Mouse (Mus musculus) midbrain, postnatal 0 days (tissue): Measurements from ENCODE around the gene Cma2. TPM values are rescaled to one million over a fixed set of nuclear protein-coding genes. Genes with fewer than 3 reads are reported as not detected.
"Not testable (repeated sequence)": the region's sequence is repeated elsewhere in the genome, so short reads cannot be mapped to it uniquely, and the experiment has no call there.

ENCODE experiments used
- ATAC-seq: fragments of 200-750 bp; cut with Nextera tagmentation; 2 replicates; pipeline ENCODE4 v1.8.0; 2017; ENCODE audit warnings: moderate number of reproducible peaks, mild to moderate bottlenecking, moderate TSS enrichment, moderate library complexity; ENCODE audit not compliant: low FRiP score
- DNase-seq: peaks from one replicate; pipeline ENCODE4 v3.0.0-alpha.2; 2015; ENCODE audit warnings: low spot score
- H3K27ac ChIP-seq: fragments of 300-500 bp; sonication (generic); 2 replicates; pipeline ENCODE4 v1.5.1; 2014; ENCODE audit warnings: low read depth, mild to moderate bottlenecking, low read length, mixed read lengths
- H3K27me3 ChIP-seq: fragments of 300-500 bp; sonication (generic); 2 replicates; pipeline ENCODE4 v1.6.1; 2014; ENCODE audit warnings: low read length, control low read depth, mixed read lengths; ENCODE audit not compliant: insufficient read depth
- H3K36me3 ChIP-seq: fragments of 300-500 bp; sonication (generic); 2 replicates; pipeline ENCODE4 v1.6.1; 2014; ENCODE audit warnings: low read length, control low read depth, mixed read lengths; ENCODE audit not compliant: insufficient read depth
- H3K4me1 ChIP-seq: fragments of 300-500 bp; sonication (generic); 2 replicates; pipeline ENCODE4 v1.6.1; 2014; ENCODE audit warnings: mild to moderate bottlenecking, control low read depth, antibody characterized with exemption, low read length, mixed read lengths; ENCODE audit not compliant: insufficient read depth
- H3K4me2 ChIP-seq: fragments of 300-500 bp; sonication (generic); 2 replicates; pipeline ENCODE4 v1.6.1; 2014; ENCODE audit warnings: low read depth, mild to moderate bottlenecking, low read length, mixed read lengths; ENCODE audit not compliant: poor library complexity, severe bottlenecking
- H3K4me3 ChIP-seq: fragments of 300-500 bp; sonication (generic); 2 replicates; pipeline ENCODE4 v1.5.1; 2014; ENCODE audit warnings: low read depth, mild to moderate bottlenecking, low read length, moderate library complexity
- H3K9ac ChIP-seq: fragments of 300-500 bp; sonication (generic); replicated peaks from 2 replicates; pipeline ENCODE4 v1.6.1; 2014; ENCODE audit warnings: mild to moderate bottlenecking, low read length, moderate library complexity, mixed read lengths; ENCODE audit not compliant: poor library complexity, severe bottlenecking
- H3K9me3 ChIP-seq: fragments of 300-500 bp; sonication (generic); 2 replicates; pipeline ENCODE4 v1.6.1; 2016; ENCODE audit warnings: low read length, control low read depth
- CTCF ChIP-seq: IDR thresholded peaks from 2 replicates; pipeline ENCODE4 v1.5.1; 2016; ENCODE audit warnings: antibody characterized with exemption, mild to moderate bottlenecking
- WGBS: fragments of 180-500 bp; shearing (Covaris S2); extraction: QIAGEN DNeasy Blood & Tissue Kit; methylation state at CpG from one replicate; pipeline ENCODE4 v1.1.7; 2014; 5-methylcytosine and 5-hydroxymethylcytosine counted together
- polyA plus RNA-seq: library from polyadenylated mRNA; unstranded; fragments of >200 nt; fragmentation: Nextera tagmentation; extraction: Ambion mirVana; gene quantifications from 2 replicates; pipeline ENCODE4 v1.2.1, GENCODE M21; 2015
- total RNA-seq: library from RNA; depleted of rRNA; stranded (reverse); fragments of >200 nt; gene quantifications from 2 replicates; pipeline ENCODE4 v1.2.3, GENCODE M21; 2014; rRNA removed

Gene Cma2
- total and polyA plus RNA-seq, 2 experiments from 2014 or later, result not detected

DNA sequence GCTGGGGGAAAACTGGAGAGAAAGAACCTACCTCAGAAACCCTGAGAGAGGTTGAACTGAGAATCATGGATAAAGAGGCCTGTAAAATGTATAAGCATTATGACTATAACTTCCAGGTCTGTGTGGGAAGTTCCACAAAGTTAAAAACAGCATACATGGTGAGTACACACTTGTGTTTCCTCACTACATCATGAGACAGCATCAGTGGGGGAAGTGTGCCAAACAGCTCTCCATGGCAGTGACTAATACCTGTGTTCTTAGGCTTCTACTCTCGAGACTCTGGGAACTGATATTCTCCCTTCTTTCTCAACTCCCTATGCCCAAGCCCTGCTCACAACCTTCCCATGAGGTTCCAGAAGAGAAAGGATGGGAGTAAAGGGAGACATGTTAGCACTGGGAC is 68.7 kb downstream of the Cma2 start:
- ATAC-seq (no peak), DNase-seq (no peak)
- H3K27ac ChIP-seq, result no peak overlapping the region
- WGBS, result 75% methylated on average over 1 of the region's 1 CpGs
- H3K4me3 ChIP-seq, result no peak overlapping the region
- no peak for TF ChIP-seq CTCF
- H3K4me1 ChIP-seq, result no peaks in the 10 kb centered on the region
- no peaks in the 10 kb centered on the region for H3K27me3 ChIP-seq
- no peak overlapping the region for H3K9ac ChIP-seq
- no peaks in the 10 kb centered on the region for H3K9me3 ChIP-seq
- no peaks in the 10 kb centered on the region for H3K36me3 ChIP-seq
- no peak overlapping the region for H3K4me2 ChIP-seq

DNA sequence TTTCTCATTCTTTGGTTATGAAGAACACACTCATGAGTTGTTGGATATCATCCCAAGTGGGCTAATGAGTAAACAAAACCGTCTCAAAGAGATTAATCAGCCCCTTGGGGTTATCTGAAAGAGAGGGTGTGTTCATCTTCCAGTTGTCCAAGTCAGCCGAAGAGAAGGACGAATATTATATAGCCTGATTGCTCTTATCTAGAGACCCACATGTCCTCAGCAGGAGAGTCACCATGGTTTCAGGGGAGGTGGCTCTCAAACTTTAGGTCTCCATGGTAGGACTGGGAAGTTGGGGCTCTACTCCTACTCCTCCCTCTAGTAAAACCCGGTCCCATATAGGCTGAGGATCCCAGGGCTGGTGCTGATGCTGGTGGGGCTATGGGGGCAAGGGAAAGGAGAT is 70.5 kb downstream of the Cma2 start:
- not testable (repeated sequence) for H3K4me1 ChIP-seq, H3K27me3 ChIP-seq, H3K36me3 ChIP-seq, H3K9me3 ChIP-seq, H3K9ac ChIP-seq, H3K27ac ChIP-seq, ATAC-seq, H3K4me2 ChIP-seq, DNase-seq, H3K4me3 ChIP-seq
- WGBS, result 83% methylated on average over 3 of the region's 4 CpGs

Other genes with a start within 250 kb of the Cma2 start
- gene Tgm1, start 237.1 kb upstream of the Cma2 start, total RNA-seq, result 0.16 and 0.38 TPM in 2 replicates
- 0.14 and 0.18 TPM in 2 replicates for gene Tgm1, start 237.1 kb upstream of the Cma2 start, polyA plus RNA-seq
- 75.1 and 94.5 TPM in 2 replicates for gene Rabggta, start 228.7 kb upstream of the Cma2 start, total RNA-seq
- 61.9 and 62.6 TPM in 2 replicates for gene Rabggta, start 228.7 kb upstream of the Cma2 start, polyA plus RNA-seq
- 75.1 and 94.0 TPM in 2 replicates for gene Dhrs1, start 205.3 kb upstream of the Cma2 start, total RNA-seq
- 72.0 and 73.3 TPM in 2 replicates for gene Dhrs1, start 205.3 kb upstream of the Cma2 start, polyA plus RNA-seq
- gene Nop9, start 205.3 kb upstream of the Cma2 start, total RNA-seq, result 22.0 and 30.4 TPM in 2 replicates
- 17.3 and 17.8 TPM in 2 replicates for gene Nop9, start 205.3 kb upstream of the Cma2 start, polyA plus RNA-seq
- 0.66 and 2.6 TPM in 2 replicates for gene Cideb, start 192.5 kb upstream of the Cma2 start, total RNA-seq
- gene Cideb, start 192.5 kb upstream of the Cma2 start, polyA plus RNA-seq, result 0.25 and 1.1 TPM in 2 replicates
- 0.38 and 1.6 TPM in 2 replicates for gene Ltb4r2, start 189.6 kb upstream of the Cma2 start, total RNA-seq
- 0.43 and 0.60 TPM in 2 replicates for gene Ltb4r2, start 189.6 kb upstream of the Cma2 start, polyA plus RNA-seq
- 0.88 and 1.8 TPM in 2 replicates for gene Ltb4r1, start 185.0 kb upstream of the Cma2 start, total RNA-seq
- gene Ltb4r1, start 185.0 kb upstream of the Cma2 start, polyA plus RNA-seq, result 0.94 and 1.1 TPM in 2 replicates
- gene Adcy4, start 166.9 kb upstream of the Cma2 start, total RNA-seq, result 3.6 and 4.0 TPM in 2 replicates
- gene Adcy4, start 166.9 kb upstream of the Cma2 start, polyA plus RNA-seq, result 1.7 TPM in 2 replicates
- gene Ripk3, start 162.1 kb upstream of the Cma2 start, total RNA-seq, result 0.27 TPM in 1 of 2 replicates, not detected in the other
- 1.3 and 3.0 TPM in 2 replicates for gene Ripk3, start 162.1 kb upstream of the Cma2 start, polyA plus RNA-seq
- 9.6 and 12.9 TPM in 2 replicates for gene Nfatc4, start 127.8 kb upstream of the Cma2 start, total RNA-seq
- gene Nfatc4, start 127.8 kb upstream of the Cma2 start, polyA plus RNA-seq, result 4.2 and 5.2 TPM in 2 replicates
- gene Nynrin, start 97.0 kb upstream of the Cma2 start, total RNA-seq, result 36.4 and 42.0 TPM in 2 replicates
- 6.8 and 7.2 TPM in 2 replicates for gene Nynrin, start 97.0 kb upstream of the Cma2 start, polyA plus RNA-seq
- gene Cbln3, start 66.6 kb upstream of the Cma2 start, total RNA-seq, result 0.66 and 1.8 TPM in 2 replicates
- 0.43 and 0.54 TPM in 2 replicates for gene Cbln3, start 66.6 kb upstream of the Cma2 start, polyA plus RNA-seq
- 14.2 and 19.9 TPM in 2 replicates for gene Khnyn, start 66.0 kb upstream of the Cma2 start, total RNA-seq
- 6.3 and 6.5 TPM in 2 replicates for gene Khnyn, start 66.0 kb upstream of the Cma2 start, polyA plus RNA-seq
- gene Sdr39u1, start 50.7 kb upstream of the Cma2 start, total RNA-seq, result 143 and 146 TPM in 2 replicates
- 131 and 162 TPM in 2 replicates for gene Sdr39u1, start 50.7 kb upstream of the Cma2 start, polyA plus RNA-seq
- gene Cma1, start 6.3 kb upstream of the Cma2 start, total RNA-seq, result 2.7 TPM in 1 of 2 replicates, not detected in the other
- 0.42 and 1.7 TPM in 2 replicates for gene Cma1, start 6.3 kb upstream of the Cma2 start, polyA plus RNA-seq
- gene Mcpt1, start 67.0 kb downstream of the Cma2 start, total RNA-seq, result not detected in 2 replicates
- not detected in 2 replicates for gene Mcpt1, start 67.0 kb downstream of the Cma2 start, polyA plus RNA-seq
- not detected in 2 replicates for gene Mcpt9, start 79.5 kb downstream of the Cma2 start, total RNA-seq
- gene Mcpt9, start 79.5 kb downstream of the Cma2 start, polyA plus RNA-seq, result not detected in 2 replicates
- gene Mcpt2, start 91.1 kb downstream of the Cma2 start, total RNA-seq, result not detected in 2 replicates
- gene Mcpt2, start 91.1 kb downstream of the Cma2 start, polyA plus RNA-seq, result not detected in 2 replicates
- gene Mcpt4, start 111.3 kb downstream of the Cma2 start, total RNA-seq, result 0.38 TPM in 1 of 2 replicates, not detected in the other
- gene Mcpt4, start 111.3 kb downstream of the Cma2 start, polyA plus RNA-seq, result not detected in 2 replicates
- not detected in 2 replicates for gene Mcpt8, start 134.3 kb downstream of the Cma2 start, total RNA-seq
- gene Mcpt8, start 134.3 kb downstream of the Cma2 start, polyA plus RNA-seq, result not detected in 2 replicates
- gene Ctsg, start 151.6 kb downstream of the Cma2 start, total RNA-seq, result not detected in 2 replicates
- gene Ctsg, start 151.6 kb downstream of the Cma2 start, polyA plus RNA-seq, result 0.21 TPM in 1 of 2 replicates, not detected in the other
- gene Gzme, start 169.6 kb downstream of the Cma2 start, total RNA-seq, result not detected in 2 replicates
- not detected in 2 replicates for gene Gzme, start 169.6 kb downstream of the Cma2 start, polyA plus RNA-seq
- gene Gzmd, start 181.6 kb downstream of the Cma2 start, total RNA-seq, result not detected in 2 replicates
- gene Gzmd, start 181.6 kb downstream of the Cma2 start, polyA plus RNA-seq, result not detected in 2 replicates
- not detected in 2 replicates for gene Gzmg, start 208.6 kb downstream of the Cma2 start, total RNA-seq
- gene Gzmg, start 208.6 kb downstream of the Cma2 start, polyA plus RNA-seq, result not detected in 2 replicates
- gene Gzmn, start 223.6 kb downstream of the Cma2 start, total RNA-seq, result not detected in 2 replicates
- not detected in 2 replicates for gene Gzmn, start 223.6 kb downstream of the Cma2 start, polyA plus RNA-seq